9 mouse cellular contexts compared by ENCODE assay signal in genomic region chr4:148899927-148900294, GRCm38 (mm10).
A peak's percentile ranks its signal among the peaks of the same experiment; 100 is the strongest.
DNase-seq lines count a peak whose midpoint lies in the region; ATAC-seq and TF ChIP-seq lines count a peak whose summit lies in the region.
"Had no signal": no experiment of that assay in that cellular context is flagged by ENCODE, and none has a peak within 500 bp of the region (broad histone marks: within the 10 kb centered on the region; RNA-seq: fewer than 3 reads in every experiment).

No protein-coding gene starts in this region.

- peak overlapping the region; percentile 74 for H3K4me3 ChIP-seq in kidney, postnatal 0 days (replicated peaks; ENCODE audit: low read depth, low read length)
- H3K4me3 ChIP-seq in embryonic facial prominence, embryonic 11.5 days (ENCODE audit: low read depth, low read length), result peak overlapping the region; percentile 61
- peak overlapping the region; percentile 73 for H3K4me3 ChIP-seq in hindbrain, embryonic 16.5 days (ENCODE audit: low read length)
- H3K4me3 ChIP-seq in midbrain, embryonic 15.5 days, result peak overlapping the region; percentile 72

- no peaks in the 10 kb centered on the region for H3K9me3 ChIP-seq in kidney, postnatal 0 days (replicated peaks; ENCODE audit: low read length)
- no peaks in the 10 kb centered on the region for H3K9me3 ChIP-seq in embryonic facial prominence, embryonic 11.5 days (replicated peaks; ENCODE audit: control insufficient read depth, low read length)
- no peaks in the 10 kb centered on the region for H3K9me3 ChIP-seq in hindbrain, embryonic 16.5 days (ENCODE audit: control insufficient read depth, low read length)
- H3K9me3 ChIP-seq in midbrain, embryonic 15.5 days, result no peaks in the 10 kb centered on the region

- H3K36me3 ChIP-seq in kidney, postnatal 0 days (ENCODE audit: insufficient read depth, low read length), result no peaks in the 10 kb centered on the region
- H3K36me3 ChIP-seq in embryonic facial prominence, embryonic 11.5 days (replicated peaks; ENCODE audit: control insufficient read depth, insufficient read depth, low read depth, low read length), result no peaks in the 10 kb centered on the region
- no peaks in the 10 kb centered on the region for H3K36me3 ChIP-seq in hindbrain, embryonic 16.5 days (ENCODE audit: control insufficient read depth, insufficient read depth, low read length)
- H3K36me3 ChIP-seq in midbrain, embryonic 15.5 days (replicated peaks), result no peaks in the 10 kb centered on the region

- peak; percentile 47 for DNase-seq in kidney, postnatal 0 days (ENCODE audit: low spot score)
- no peak for DNase-seq in kidney, postnatal 25 days
- DNase-seq in embryonic facial prominence, embryonic 11.5 days (ENCODE audit: low spot score), result no peak
- DNase-seq in cerebellum, adult 9-11 months, result no peak
- DNase-seq in adrenal gland, adult 18-20 months (ENCODE audit: low spot score in 2 of 2), result no peak
- DNase-seq in right cerebral cortex, adult 2 months (ENCODE audit: low spot score in 2 of 2), result no peak

- WGBS in kidney, postnatal 0 days, result 29% methylated on average over 1 of the region's 1 CpGs
- WGBS in embryonic facial prominence, embryonic 11.5 days, result 15% methylated on average over 1 of the region's 1 CpGs
- 0% methylated on average over 1 of the region's 1 CpGs for WGBS in hindbrain, embryonic 16.5 days
- WGBS in midbrain, embryonic 15.5 days, result 35% methylated on average over 1 of the region's 1 CpGs

- peak overlapping the region; percentile 99 for H3K4me2 ChIP-seq in kidney, postnatal 0 days (ENCODE audit: low read length)
- H3K4me2 ChIP-seq in embryonic facial prominence, embryonic 11.5 days (ENCODE audit: low read depth, low read length), result peak overlapping the region; percentile 97
- H3K4me2 ChIP-seq in hindbrain, embryonic 16.5 days (ENCODE audit: low read length), result peak overlapping the region; percentile 100
- peak overlapping the region; percentile 99 for H3K4me2 ChIP-seq in midbrain, embryonic 15.5 days

- ATAC-seq in kidney, postnatal 0 days (replicated peaks; ENCODE audit: low FRiP score, low read depth), result no peak
- no peak for ATAC-seq in embryonic facial prominence, embryonic 11.5 days (replicated peaks; ENCODE audit: insufficient number of reproducible peaks, low FRiP score, low TSS enrichment, low read depth)
- no peak for ATAC-seq in hindbrain, embryonic 16.5 days
- no peak for ATAC-seq in midbrain, embryonic 15.5 days (replicated peaks)

- no peak for TF ChIP-seq CTCF in kidney, postnatal 0 days (IDR thresholded peaks at IDR 0.05; ENCODE audit: low read depth)

- peaks cover 25% of the 10 kb centered on the region for H3K4me1 ChIP-seq in kidney, postnatal 0 days (replicated peaks; ENCODE audit: insufficient read depth, low read length)
- no peaks in the 10 kb centered on the region for H3K4me1 ChIP-seq in embryonic facial prominence, embryonic 11.5 days (ENCODE audit: control insufficient read depth, insufficient read depth, low read length)
- H3K4me1 ChIP-seq in hindbrain, embryonic 16.5 days (ENCODE audit: control insufficient read depth, insufficient read depth, low read depth, low read length), result peaks cover 6% of the 10 kb centered on the region
- peaks cover 15% of the 10 kb centered on the region for H3K4me1 ChIP-seq in midbrain, embryonic 15.5 days

- no peaks in the 10 kb centered on the region for H3K27me3 ChIP-seq in kidney, postnatal 0 days (ENCODE audit: insufficient read depth, low read length)
- H3K27me3 ChIP-seq in embryonic facial prominence, embryonic 11.5 days (ENCODE audit: control insufficient read depth, insufficient read depth, low read length), result peaks cover 51% of the 10 kb centered on the region
- peaks cover 48% of the 10 kb centered on the region for H3K27me3 ChIP-seq in hindbrain, embryonic 16.5 days (replicated peaks; ENCODE audit: control insufficient read depth, insufficient read depth, low read length)
- peaks cover 62% of the 10 kb centered on the region for H3K27me3 ChIP-seq in midbrain, embryonic 15.5 days (replicated peaks)
- H3K27me3 ChIP-seq: Patski had no signal

- H3K9ac ChIP-seq in kidney, postnatal 0 days (ENCODE audit: low read depth, low read length), result peak overlapping the region; percentile 83
- no peak overlapping the region for H3K9ac ChIP-seq in embryonic facial prominence, embryonic 11.5 days (replicated peaks; ENCODE audit: low read length)
- no peak overlapping the region for H3K9ac ChIP-seq in hindbrain, embryonic 16.5 days (ENCODE audit: low read depth, low read length)
- H3K9ac ChIP-seq in midbrain, embryonic 15.5 days, result no peak overlapping the region

- H3K27ac ChIP-seq in kidney, postnatal 0 days, result peak overlapping the region; percentile 75
- no peak overlapping the region for H3K27ac ChIP-seq in embryonic facial prominence, embryonic 11.5 days (replicated peaks; ENCODE audit: low read depth, low read length)
- H3K27ac ChIP-seq in hindbrain, embryonic 16.5 days (ENCODE audit: low read depth, low read length), result no peak overlapping the region
- H3K27ac ChIP-seq in midbrain, embryonic 15.5 days, result 0 out of 2 replicates have a peak overlapping the region, but pooled peaks have one; percentile 29

Comparison
In these comparisons a context has a peak if more than half of its experiments do, and no peak if none do; other contexts are left out.
1. H3K27ac ChIP-seq: peak in kidney, postnatal 0 days (single experiment) and midbrain, embryonic 15.5 days (single experiment); none in embryonic facial prominence, embryonic 11.5 days (single experiment) and hindbrain, embryonic 16.5 days (single experiment).
2. Peak in every context shown above with its lines, with median percentiles within 50 percentile points of each other: H3K4me2 ChIP-seq and H3K4me3 ChIP-seq.